Mouse (Mus musculus) testis, adult 2 months (tissue): ENCODE measurements around the gene Mark1.

Experiments
- CTCF ChIP-seq: fragments of 200-500 bp; IDR thresholded peaks from 2 replicates; pipeline ENCODE4 v1.5.1; 2012; ENCODE audit warnings: low read depth, mild to moderate bottlenecking, inconsistent platforms, low read length, moderate library complexity; ENCODE audit not compliant: control insufficient read depth, insufficient read depth, insufficient replicate concordance
- POLR2A ChIP-seq: fragments of 200-500 bp; IDR thresholded peaks from 2 replicates; pipeline ENCODE4 v1.6.1; 2012; ENCODE audit warnings: low read depth, mild to moderate bottlenecking, inconsistent platforms, low read length, moderate library complexity; ENCODE audit not compliant: control insufficient read depth

- TF ChIP-seq CTCF (no peak), POLR2A (no peak)
Measured at GRCm38 (mm10) chr1:184998631-184999030, 739 bp downstream of the Mark1 start.
